Mouse (Mus musculus) bone marrow macrophage, adult 2 months (primary cell): ENCODE data around the gene Zfp354b.

Source experiments
- CTCF ChIP-seq: IDR thresholded peaks from 2 replicates; pipeline ENCODE4 v1.5.1; 2012; ENCODE audit warnings: low read depth, mild to moderate bottlenecking, low read length, moderate library complexity
- POLR2A ChIP-seq: IDR thresholded peaks from 2 replicates; pipeline ENCODE4 v1.6.1; 2012; ENCODE audit warnings: mild to moderate bottlenecking, low read depth, low read length, borderline replicate concordance

DNA sequence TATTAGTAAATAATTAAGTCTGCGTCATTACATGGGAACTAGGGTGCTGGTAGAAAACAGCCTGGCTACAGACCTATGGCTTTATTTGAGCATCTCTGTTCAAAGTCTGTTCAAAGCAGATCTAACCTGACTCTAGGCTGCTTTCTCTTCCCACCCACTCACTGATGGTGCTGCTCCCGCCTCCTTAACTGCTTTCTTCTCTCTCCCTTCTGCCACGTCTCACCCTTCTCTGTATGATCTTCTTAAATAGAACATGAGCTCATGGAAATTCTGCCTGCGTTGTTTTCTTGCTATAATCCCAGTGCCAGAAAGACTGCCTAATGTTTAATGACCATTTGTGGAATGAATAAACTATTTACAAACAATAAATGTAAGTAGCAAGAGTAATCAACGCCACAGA lies 23.3 kb downstream of the Zfp354b start:
- no peak for TF ChIP-seq CTCF
- no peak for TF ChIP-seq POLR2A
